Mouse (Mus musculus) CH12.LX (cell line): Measurements from ENCODE around the gene Map3k14.

ENCODE experiments used
- EP300 ChIP-seq: IDR thresholded peaks from 2 replicates; pipeline ENCODE4 v1.6.1; 2011; ENCODE audit warnings: low read length, improper control_type of control experiment
- POLR2A ChIP-seq: IDR thresholded peaks from 2 replicates; pipeline ENCODE4 v1.6.1; 2011; ENCODE audit warnings: low read depth, mild to moderate bottlenecking, improper control_type of control experiment, low read length
- TCF12 ChIP-seq: IDR thresholded peaks from 2 replicates; pipeline ENCODE4 v1.6.1; 2014; ENCODE audit warnings: low read depth, mild to moderate bottlenecking, inconsistent platforms, low read length, improper control_type of control experiment

GRCm38 (mm10) chr11:103170494-103171285, 96.6 kb downstream of the Map3k14 start, which contains the start of gene Fmnl1:
- TF ChIP-seq TCF12, result peak; percentile 66; the same call in 1 of the 2 replicates
- TF ChIP-seq EP300, result peak; percentile 35; the same call in 1 of the 2 replicates
- no peak; the same call in 1 of the 2 replicates for TF ChIP-seq POLR2A
